Mouse (Mus musculus): ENCODE results near the gene Adamts16. TPM values are rescaled to one million over a fixed set of nuclear protein-coding genes. Genes with fewer than 3 reads are reported as not detected.

Gene Adamts16
- polyA plus RNA-seq, 1 experiment from 2014 or later, result 8.0 TPM

- no peak overlapping the region for H3K4me3 ChIP-seq (ENCODE audit: low read depth, low read length)
- no peaks in the 10 kb centered on the region for H3K27me3 ChIP-seq (ENCODE audit: control insufficient read depth, insufficient read depth, low read length)
- no peaks in the 10 kb centered on the region for H3K4me1 ChIP-seq (ENCODE audit: control insufficient read depth, insufficient read depth, low read length)
- no peaks in the 10 kb centered on the region for H3K9me3 ChIP-seq (ENCODE audit: control insufficient read depth, low read length)
- H3K36me3 ChIP-seq (ENCODE audit: control insufficient read depth, insufficient read depth, low read length), result no peaks in the 10 kb centered on the region
- H3K4me2 ChIP-seq (ENCODE audit: low read depth, low read length), result no peak overlapping the region
- no peak overlapping the region for H3K9ac ChIP-seq (replicated peaks; ENCODE audit: low read depth, low read length)
- no peak overlapping the region for H3K27ac ChIP-seq (ENCODE audit: low read depth, low read length)
- no peak for ATAC-seq (ENCODE audit: low read depth)
- 90% methylated on average over 5 of the region's 5 CpGs for WGBS
These were observed 155.8 kb downstream of the Adamts16 start for GRCm38 (mm10) chr13:70685825-70686224.

GRCm38 (mm10) chr13:70684976-70685609, 156.5 kb downstream of the Adamts16 start:
- no peak overlapping the region for H3K9ac ChIP-seq (replicated peaks; ENCODE audit: low read depth, low read length)
- H3K27ac ChIP-seq (ENCODE audit: low read depth, low read length), result no peak overlapping the region
- 70% methylated on average over 7 of the region's 7 CpGs for WGBS
- no peaks in the 10 kb centered on the region for H3K9me3 ChIP-seq (ENCODE audit: control insufficient read depth, low read length)
- H3K36me3 ChIP-seq (ENCODE audit: control insufficient read depth, insufficient read depth, low read length), result no peaks in the 10 kb centered on the region
- H3K4me2 ChIP-seq (ENCODE audit: low read depth, low read length), result no peak overlapping the region
- H3K4me1 ChIP-seq (ENCODE audit: control insufficient read depth, insufficient read depth, low read length), result no peaks in the 10 kb centered on the region
- no peak overlapping the region for H3K4me3 ChIP-seq (ENCODE audit: low read depth, low read length)
- no peaks in the 10 kb centered on the region for H3K27me3 ChIP-seq (ENCODE audit: control insufficient read depth, insufficient read depth, low read length)
- no peak for ATAC-seq (ENCODE audit: low read depth)

GRCm38 (mm10) chr13:70681411-70682183, 160.0 kb downstream of the Adamts16 start:
- no peak overlapping the region for H3K27ac ChIP-seq (ENCODE audit: low read depth, low read length)
- no peak overlapping the region for H3K9ac ChIP-seq (replicated peaks; ENCODE audit: low read depth, low read length)
- H3K4me3 ChIP-seq (ENCODE audit: low read depth, low read length), result no peak overlapping the region
- H3K4me2 ChIP-seq (ENCODE audit: low read depth, low read length), result no peak overlapping the region
- no peaks in the 10 kb centered on the region for H3K27me3 ChIP-seq (ENCODE audit: control insufficient read depth, insufficient read depth, low read length)
- no peak for ATAC-seq (ENCODE audit: low read depth)
- H3K9me3 ChIP-seq (ENCODE audit: control insufficient read depth, low read length), result no peaks in the 10 kb centered on the region
- no peaks in the 10 kb centered on the region for H3K4me1 ChIP-seq (ENCODE audit: control insufficient read depth, insufficient read depth, low read length)
- H3K36me3 ChIP-seq (ENCODE audit: control insufficient read depth, insufficient read depth, low read length), result no peaks in the 10 kb centered on the region
- WGBS, result 88% methylated on average over 7 of the region's 7 CpGs

GRCm38 (mm10) chr13:70680316-70680715, 161.3 kb downstream of the Adamts16 start:
- 90% methylated on average over 3 of the region's 3 CpGs for WGBS
- no peaks in the 10 kb centered on the region for H3K27me3 ChIP-seq (ENCODE audit: control insufficient read depth, insufficient read depth, low read length)
- H3K36me3 ChIP-seq (ENCODE audit: control insufficient read depth, insufficient read depth, low read length), result no peaks in the 10 kb centered on the region
- H3K4me3 ChIP-seq (ENCODE audit: low read depth, low read length), result no peak overlapping the region
- H3K4me1 ChIP-seq (ENCODE audit: control insufficient read depth, insufficient read depth, low read length), result no peaks in the 10 kb centered on the region
- H3K9ac ChIP-seq (replicated peaks; ENCODE audit: low read depth, low read length), result no peak overlapping the region
- H3K27ac ChIP-seq (ENCODE audit: low read depth, low read length), result no peak overlapping the region
- H3K9me3 ChIP-seq (ENCODE audit: control insufficient read depth, low read length), result no peaks in the 10 kb centered on the region
- no peak overlapping the region for H3K4me2 ChIP-seq (ENCODE audit: low read depth, low read length)
- no peak for ATAC-seq (ENCODE audit: low read depth)

Other genes with a start within 250 kb of the Adamts16 start
- 56.1 and 58.9 TPM in 2 replicates for gene Ice1, start 204.2 kb downstream of the Adamts16 start, polyA plus RNA-seq (2014; fragmentation: Nextera tagmentation; extraction: Ambion mirVana)

Data from neural tube, embryonic 14.5 days (tissue).